Mouse (Mus musculus): ENCODE data around the gene Lenep. TPM values are rescaled to one million over a fixed set of nuclear protein-coding genes. Genes with fewer than 3 reads are reported as not detected.

The Lenep gene
- polyA plus RNA-seq, 1 experiment from 2014 or later, result not detected

- H3K9ac ChIP-seq, result no peak within 1 kb of the TSS
- no peak within 1 kb of the TSS for H3K4me3 ChIP-seq
- H3K27me3 ChIP-seq (replicated peaks), result peaks cover 26% of the 10 kb centered on the region
- no peaks in the 10 kb centered on the region for H3K4me1 ChIP-seq
- WGBS (ENCODE audit: insufficient replicate concordance), result 71% methylated on average over 7 of the region's 7 CpGs
- no peaks in the 10 kb centered on the region for H3K9me3 ChIP-seq (replicated peaks)
- no peak within 1 kb of the TSS for H3K27ac ChIP-seq
- no peak for ATAC-seq
- H3K36me3 ChIP-seq, result no peaks in the 10 kb centered on the region
- H3K4me2 ChIP-seq, result no peak within 1 kb of the TSS
Measured at GRCm38 (mm10) chr3:89361675-89362074, 40.9 kb downstream of the Lenep start, which contains the start of gene Dcst2. Gene Dcst2, plus strand, starts transcription at chr3:89361975.

- H3K36me3 ChIP-seq, result no peaks in the 10 kb centered on the region
- ATAC-seq, result no peak
- no peak overlapping the region for H3K27ac ChIP-seq
- no peaks in the 10 kb centered on the region for H3K9me3 ChIP-seq (replicated peaks)
- 42% methylated on average over 3 of the region's 3 CpGs for WGBS (ENCODE audit: insufficient replicate concordance)
- H3K27me3 ChIP-seq (replicated peaks), result peaks cover 34% of the 10 kb centered on the region
- H3K4me2 ChIP-seq, result no peak overlapping the region
- H3K9ac ChIP-seq, result no peak overlapping the region
- no peak overlapping the region for H3K4me3 ChIP-seq
- no peaks in the 10 kb centered on the region for H3K4me1 ChIP-seq
Measured at GRCm38 (mm10) chr3:89360237-89360636, 42.4 kb downstream of the Lenep start.

DNA sequence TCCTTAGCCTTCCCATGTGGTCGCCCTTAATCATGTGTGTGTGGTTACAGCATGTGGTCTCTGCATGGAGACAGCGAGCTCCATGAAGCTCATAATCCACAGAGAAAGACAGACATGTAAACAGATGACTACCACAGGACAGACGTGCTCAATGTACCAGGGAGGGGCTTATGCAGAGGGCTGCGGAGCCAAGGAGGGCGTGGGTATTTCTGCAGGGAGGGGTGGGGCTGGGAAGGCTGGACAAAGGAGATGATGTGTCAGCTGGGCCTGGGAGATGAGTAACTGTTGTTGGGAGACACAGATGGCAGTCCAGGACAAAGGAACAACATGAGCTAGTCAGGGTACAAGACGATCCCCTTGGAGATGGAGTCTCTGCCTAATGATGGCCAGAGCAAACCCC lies 43.0 kb downstream of the Lenep start:
- 54% methylated on average over 6 of the region's 6 CpGs for WGBS (ENCODE audit: insufficient replicate concordance)
- H3K4me2 ChIP-seq, result no peak overlapping the region
- H3K9me3 ChIP-seq (replicated peaks), result no peaks in the 10 kb centered on the region
- H3K27me3 ChIP-seq (replicated peaks), result peaks cover 28% of the 10 kb centered on the region
- H3K27ac ChIP-seq, result no peak overlapping the region
- no peak for ATAC-seq
- no peak overlapping the region for H3K4me3 ChIP-seq
- H3K36me3 ChIP-seq, result no peaks in the 10 kb centered on the region
- H3K9ac ChIP-seq, result no peak overlapping the region
- H3K4me1 ChIP-seq, result no peaks in the 10 kb centered on the region

GRCm38 (mm10) chr3:89356029-89356428 lies 46.6 kb downstream of the Lenep start:
- Histone ChIP-seq H3K4me2 (no peak overlapping the region), H3K27me3 (replicated peaks) (peaks cover 61% of the 10 kb centered on the region), H3K27ac (no peak overlapping the region), H3K9ac (no peak overlapping the region), H3K4me1 (peaks cover 6% of the 10 kb centered on the region; the same call in 1 of the 2 replicates), H3K9me3 (replicated peaks) (no peaks in the 10 kb centered on the region), H3K4me3 (no peak overlapping the region), H3K36me3 (no peaks in the 10 kb centered on the region)
- WGBS (ENCODE audit: insufficient replicate concordance), result 50% methylated on average over 9 of the region's 9 CpGs
- no peak for ATAC-seq

- Histone ChIP-seq H3K27ac (no peak overlapping the region), H3K27me3 (replicated peaks) (peaks cover 66% of the 10 kb centered on the region), H3K4me3 (no peak overlapping the region), H3K4me2 (no peak overlapping the region), H3K36me3 (no peaks in the 10 kb centered on the region), H3K9me3 (replicated peaks) (no peaks in the 10 kb centered on the region), H3K4me1 (peaks cover 6% of the 10 kb centered on the region; the same call in 1 of the 2 replicates), H3K9ac (no peak overlapping the region)
- WGBS (ENCODE audit: insufficient replicate concordance), result 59% methylated on average over 6 of the region's 6 CpGs
- ATAC-seq, result no peak
Measured at GRCm38 (mm10) chr3:89355512-89355902, 47.1 kb downstream of the Lenep start.

GRCm38 (mm10) chr3:89354816-89355511 lies 47.6 kb downstream of the Lenep start:
- H3K27ac ChIP-seq, result no peak overlapping the region
- H3K9ac ChIP-seq, result no peak overlapping the region
- no peak overlapping the region for H3K4me3 ChIP-seq
- H3K4me2 ChIP-seq, result no peak overlapping the region
- peaks cover 12% of the 10 kb centered on the region for H3K4me1 ChIP-seq
- H3K27me3 ChIP-seq (replicated peaks), result peaks cover 72% of the 10 kb centered on the region
- WGBS (ENCODE audit: insufficient replicate concordance), result 9% methylated on average over 5 of the region's 5 CpGs
- no peak for ATAC-seq
- H3K36me3 ChIP-seq, result no peaks in the 10 kb centered on the region
- H3K9me3 ChIP-seq (replicated peaks), result no peaks in the 10 kb centered on the region

DNA sequence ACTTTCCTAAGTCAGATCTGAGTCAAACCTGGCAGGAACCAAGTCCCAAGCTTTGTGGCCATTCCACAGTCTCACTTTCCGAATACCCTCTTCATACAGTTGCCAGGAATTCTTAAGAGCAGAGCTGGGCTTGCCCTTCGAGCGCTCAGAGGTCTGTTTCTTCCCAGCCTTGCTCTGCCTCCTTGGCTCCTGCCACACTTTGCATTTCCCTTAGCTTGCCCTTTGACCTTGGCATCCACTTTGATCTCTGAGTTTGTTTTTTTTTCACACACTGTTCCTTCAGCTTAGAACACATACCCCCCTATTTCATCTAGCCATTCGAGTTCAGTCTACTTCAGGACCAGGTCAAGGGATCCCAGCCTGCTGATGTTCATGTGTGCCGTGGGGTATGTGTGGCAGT lies 51.3 kb downstream of the Lenep start:
- 58% methylated on average over 5 of the region's 5 CpGs for WGBS (ENCODE audit: insufficient replicate concordance)
- H3K9me3 ChIP-seq (replicated peaks), result no peaks in the 10 kb centered on the region
- H3K27me3 ChIP-seq (replicated peaks), result peaks cover 87% of the 10 kb centered on the region
- H3K4me1 ChIP-seq, result peaks cover 25% of the 10 kb centered on the region
- H3K4me2 ChIP-seq, result no peak overlapping the region
- H3K4me3 ChIP-seq, result no peak overlapping the region
- H3K36me3 ChIP-seq, result no peaks in the 10 kb centered on the region
- no peak overlapping the region for H3K27ac ChIP-seq
- no peak overlapping the region for H3K9ac ChIP-seq
- no peak for ATAC-seq

Other genes starting within 250 kb of the Lenep start
- 0.81 and 0.86 TPM in 2 replicates for gene Hcn3, start 242.6 kb downstream of the Lenep start, polyA plus RNA-seq (2016; fragmentation: Nextera tagmentation; extraction: Ambion mirVana)
- gene Clk2, start 238.0 kb downstream of the Lenep start, polyA plus RNA-seq (2016; fragmentation: Nextera tagmentation; extraction: Ambion mirVana), result 21.1 and 21.2 TPM in 2 replicates
- 79.8 and 86.3 TPM in 2 replicates for gene Scamp3, start 225.3 kb downstream of the Lenep start, polyA plus RNA-seq (2016; fragmentation: Nextera tagmentation; extraction: Ambion mirVana)
- 5.3 and 6.6 TPM in 2 replicates for gene Fam189b, start 219.7 kb downstream of the Lenep start, polyA plus RNA-seq (2016; fragmentation: Nextera tagmentation; extraction: Ambion mirVana)
- 26.6 and 26.7 TPM in 2 replicates for gene Gba, start 199.9 kb downstream of the Lenep start, polyA plus RNA-seq (2016; fragmentation: Nextera tagmentation; extraction: Ambion mirVana)
- gene Thbs3, start 187.6 kb downstream of the Lenep start, polyA plus RNA-seq (2016; fragmentation: Nextera tagmentation; extraction: Ambion mirVana), result 1.7 and 3.1 TPM in 2 replicates
- 160 and 167 TPM in 2 replicates for gene Mtx1, start 175.7 kb downstream of the Lenep start, polyA plus RNA-seq (2016; fragmentation: Nextera tagmentation; extraction: Ambion mirVana)
- gene Muc1, start 173.7 kb downstream of the Lenep start, polyA plus RNA-seq (2016; fragmentation: Nextera tagmentation; extraction: Ambion mirVana), result 0.13 TPM in 1 of 2 replicates, not detected in the other
- 170 and 187 TPM in 2 replicates for gene Krtcap2, start 156.8 kb downstream of the Lenep start, polyA plus RNA-seq (2016; fragmentation: Nextera tagmentation; extraction: Ambion mirVana)
- gene Trim46, start 156.5 kb downstream of the Lenep start, polyA plus RNA-seq (2016; fragmentation: Nextera tagmentation; extraction: Ambion mirVana), result 0.31 and 0.38 TPM in 2 replicates
- 72.3 and 73.6 TPM in 2 replicates for gene Dpm3, start 143.4 kb downstream of the Lenep start, polyA plus RNA-seq (2016; fragmentation: Nextera tagmentation; extraction: Ambion mirVana)
- gene Slc50a1, start 132.2 kb downstream of the Lenep start, polyA plus RNA-seq (2016; fragmentation: Nextera tagmentation; extraction: Ambion mirVana), result 19.3 and 21.6 TPM in 2 replicates
- 5.2 and 5.3 TPM in 2 replicates for gene Efna1, start 121.7 kb downstream of the Lenep start, polyA plus RNA-seq (2016; fragmentation: Nextera tagmentation; extraction: Ambion mirVana)
- gene Efna3, start 79.8 kb downstream of the Lenep start, polyA plus RNA-seq (2016; fragmentation: Nextera tagmentation; extraction: Ambion mirVana), result 0.65 and 1.0 TPM in 2 replicates
- 2.1 and 2.3 TPM in 2 replicates for gene Efna4, start 64.8 kb downstream of the Lenep start, polyA plus RNA-seq (2016; fragmentation: Nextera tagmentation; extraction: Ambion mirVana)
- 14.1 and 14.5 TPM in 2 replicates for gene Adam15, start 52.8 kb downstream of the Lenep start, polyA plus RNA-seq (2016; fragmentation: Nextera tagmentation; extraction: Ambion mirVana)
- gene Dcst2, start 40.8 kb downstream of the Lenep start, polyA plus RNA-seq (2016; fragmentation: Nextera tagmentation; extraction: Ambion mirVana), result 0.05 and 0.06 TPM in 2 replicates
- not detected in 2 replicates for gene Dcst1, start 37.5 kb downstream of the Lenep start, polyA plus RNA-seq (2016; fragmentation: Nextera tagmentation; extraction: Ambion mirVana)
- 1.2 and 1.6 TPM in 2 replicates for gene Zbtb7b, start 8.0 kb downstream of the Lenep start, polyA plus RNA-seq (2016; fragmentation: Nextera tagmentation; extraction: Ambion mirVana)
- gene Flad1, start 9.1 kb upstream of the Lenep start, polyA plus RNA-seq (2016; fragmentation: Nextera tagmentation; extraction: Ambion mirVana), result 21.6 and 22.9 TPM in 2 replicates
- gene Cks1b, start 15.6 kb upstream of the Lenep start, polyA plus RNA-seq (2016; fragmentation: Nextera tagmentation; extraction: Ambion mirVana), result 310 and 316 TPM in 2 replicates
- 56.8 and 63.3 TPM in 2 replicates for gene Shc1, start 15.7 kb upstream of the Lenep start, polyA plus RNA-seq (2016; fragmentation: Nextera tagmentation; extraction: Ambion mirVana)
- 22.7 and 23.1 TPM in 2 replicates for gene Pygo2, start 27.4 kb upstream of the Lenep start, polyA plus RNA-seq (2016; fragmentation: Nextera tagmentation; extraction: Ambion mirVana)
- gene Pbxip1, start 33.9 kb upstream of the Lenep start, polyA plus RNA-seq (2016; fragmentation: Nextera tagmentation; extraction: Ambion mirVana), result 8.3 and 9.2 TPM in 2 replicates
- 39.1 and 40.5 TPM in 2 replicates for gene Pmvk, start 51.7 kb upstream of the Lenep start, polyA plus RNA-seq (2016; fragmentation: Nextera tagmentation; extraction: Ambion mirVana)
- gene Kcnn3, start 117.4 kb upstream of the Lenep start, polyA plus RNA-seq (2016; fragmentation: Nextera tagmentation; extraction: Ambion mirVana), result 0.12 TPM in 1 of 2 replicates, not detected in the other

All from liver, embryonic 12.5 days (tissue).